Mouse (Mus musculus): Measurements from ENCODE around the gene Isca2. TPM values are rescaled to one million over a fixed set of nuclear protein-coding genes. Genes with fewer than 3 reads are reported as not detected.

Isca2 gene
- polyA plus RNA-seq, 1 experiment = 35.5 TPM

GRCm38 (mm10) chr12:84767510-84767909 is 5.5 kb upstream of the Isca2 start:
- no peak overlapping the region for H3K4me3 ChIP-seq (replicated peaks)

GRCm38 (mm10) chr12:84769624-84770023 is 3.4 kb upstream of the Isca2 start:
- TF ChIP-seq FLI1 (IDR thresholded peaks at IDR 0.05; ENCODE audit: low read length) (no peak), GATA1 (IDR thresholded peaks at IDR 0.05; ENCODE audit: borderline replicate concordance, low read length) (no peak)
- H3K4me1 ChIP-seq = peaks cover 70% of the 10 kb centered on the region
- H3K4me3 ChIP-seq (replicated peaks) = peak overlapping the region; percentile 54
- H3K27me3 ChIP-seq (replicated peaks) = no peaks in the 10 kb centered on the region
- no peaks in the 10 kb centered on the region for H3K9me3 ChIP-seq
- H3K36me3 ChIP-seq (replicated peaks; ENCODE audit: low read length) = peaks cover 47% of the 10 kb centered on the region

More at GRCm38 (mm10) chr12:84767510-84767909, 5.5 kb upstream of the Isca2 start:
- H3K4me1 ChIP-seq = peaks cover 77% of the 10 kb centered on the region
- no peaks in the 10 kb centered on the region for H3K9me3 ChIP-seq
- peaks cover 65% of the 10 kb centered on the region for H3K36me3 ChIP-seq (replicated peaks; ENCODE audit: low read length)
- no peak for TF ChIP-seq FLI1 (IDR thresholded peaks at IDR 0.05; ENCODE audit: low read length)
- TF ChIP-seq GATA1 (IDR thresholded peaks at IDR 0.05; ENCODE audit: borderline replicate concordance, low read length) = no peak
- no peaks in the 10 kb centered on the region for H3K27me3 ChIP-seq (replicated peaks)

GRCm38 (mm10) chr12:84771981-84772520 is 1.0 kb upstream of the Isca2 start:
- H3K27me3 ChIP-seq (replicated peaks) = no peaks in the 10 kb centered on the region
- H3K4me1 ChIP-seq = peaks cover 61% of the 10 kb centered on the region
- peaks cover 42% of the 10 kb centered on the region for H3K36me3 ChIP-seq (replicated peaks; ENCODE audit: low read length)
- peak overlapping the region; percentile 98 for H3K4me3 ChIP-seq (replicated peaks)
- TF ChIP-seq FLI1 (IDR thresholded peaks at IDR 0.05; ENCODE audit: low read length) (no peak), GATA1 (IDR thresholded peaks at IDR 0.05; ENCODE audit: borderline replicate concordance, low read length) (no peak)
- no peaks in the 10 kb centered on the region for H3K9me3 ChIP-seq

GRCm38 (mm10) chr12:84773476-84773875 is 425 bp downstream of the Isca2 start:
- Histone ChIP-seq H3K27me3 (replicated peaks) (no peaks in the 10 kb centered on the region), H3K36me3 (replicated peaks; ENCODE audit: low read length) (peaks cover 37% of the 10 kb centered on the region), H3K9me3 (no peaks in the 10 kb centered on the region), H3K4me1 (peaks cover 49% of the 10 kb centered on the region), H3K4me3 (replicated peaks) (peak overlapping the region; percentile 98)
- TF ChIP-seq FLI1 (IDR thresholded peaks at IDR 0.05; ENCODE audit: low read length) (no peak), GATA1 (IDR thresholded peaks at IDR 0.05; ENCODE audit: borderline replicate concordance, low read length) (no peak)

- TF ChIP-seq FLI1 (IDR thresholded peaks at IDR 0.05; ENCODE audit: low read length) (no peak), GATA1 (IDR thresholded peaks at IDR 0.05; ENCODE audit: borderline replicate concordance, low read length) (no peak)
- peaks cover 48% of the 10 kb centered on the region for H3K4me1 ChIP-seq
- H3K27me3 ChIP-seq (replicated peaks) = no peaks in the 10 kb centered on the region
- H3K4me3 ChIP-seq (replicated peaks) = peak overlapping the region; percentile 98
- no peaks in the 10 kb centered on the region for H3K9me3 ChIP-seq
- H3K36me3 ChIP-seq (replicated peaks; ENCODE audit: low read length) = peaks cover 30% of the 10 kb centered on the region
Observed at GRCm38 (mm10) chr12:84774376-84774775, 1.3 kb downstream of the Isca2 start.

GRCm38 (mm10) chr12:84776229-84776628 is 3.2 kb downstream of the Isca2 start:
- H3K4me3 ChIP-seq (replicated peaks) = no peak overlapping the region
- H3K36me3 ChIP-seq (replicated peaks; ENCODE audit: low read length) = peaks cover 18% of the 10 kb centered on the region
- H3K4me1 ChIP-seq = peaks cover 51% of the 10 kb centered on the region
- no peaks in the 10 kb centered on the region for H3K9me3 ChIP-seq
- no peak for TF ChIP-seq FLI1 (IDR thresholded peaks at IDR 0.05; ENCODE audit: low read length)
- TF ChIP-seq GATA1 (IDR thresholded peaks at IDR 0.05; ENCODE audit: borderline replicate concordance, low read length) = no peak
- H3K27me3 ChIP-seq (replicated peaks) = no peaks in the 10 kb centered on the region

- no peak for TF ChIP-seq FLI1 (IDR thresholded peaks at IDR 0.05; ENCODE audit: low read length)
- TF ChIP-seq GATA1 (IDR thresholded peaks at IDR 0.05; ENCODE audit: borderline replicate concordance, low read length) = no peak
- Histone ChIP-seq H3K4me3 (replicated peaks) (peak overlapping the region; percentile 81), H3K9me3 (no peaks in the 10 kb centered on the region), H3K4me1 (peaks cover 40% of the 10 kb centered on the region), H3K36me3 (replicated peaks; ENCODE audit: low read length) (no peaks in the 10 kb centered on the region), H3K27me3 (replicated peaks) (peaks cover 43% of the 10 kb centered on the region)
Observed at GRCm38 (mm10) chr12:84784604-84785381, 11.7 kb downstream of the Isca2 start.

GRCm38 (mm10) chr12:84786091-84786490 is 13.0 kb downstream of the Isca2 start:
- no peak for TF ChIP-seq FLI1 (IDR thresholded peaks at IDR 0.05; ENCODE audit: low read length)
- no peak for TF ChIP-seq GATA1 (IDR thresholded peaks at IDR 0.05; ENCODE audit: borderline replicate concordance, low read length)
- Histone ChIP-seq H3K4me3 (replicated peaks) (no peak overlapping the region), H3K36me3 (replicated peaks; ENCODE audit: low read length) (no peaks in the 10 kb centered on the region), H3K27me3 (replicated peaks) (peaks cover 54% of the 10 kb centered on the region), H3K9me3 (no peaks in the 10 kb centered on the region), H3K4me1 (peaks cover 30% of the 10 kb centered on the region)

GRCm38 (mm10) chr12:84790853-84791252 is 17.8 kb downstream of the Isca2 start:
- H3K36me3 ChIP-seq (replicated peaks; ENCODE audit: low read length) = no peaks in the 10 kb centered on the region
- no peaks in the 10 kb centered on the region for H3K9me3 ChIP-seq
- H3K4me3 ChIP-seq (replicated peaks) = no peak overlapping the region
- peaks cover 20% of the 10 kb centered on the region; the same call in 1 of the 2 replicates for H3K4me1 ChIP-seq
- TF ChIP-seq GATA1 (IDR thresholded peaks at IDR 0.05; ENCODE audit: borderline replicate concordance, low read length) (no peak), FLI1 (IDR thresholded peaks at IDR 0.05; ENCODE audit: low read length) (no peak)
- H3K27me3 ChIP-seq (replicated peaks) = peaks cover 88% of the 10 kb centered on the region

GRCm38 (mm10) chr12:84792629-84793028 is 19.6 kb downstream of the Isca2 start:
- Histone ChIP-seq H3K9me3 (no peaks in the 10 kb centered on the region), H3K27me3 (replicated peaks) (peaks cover 89% of the 10 kb centered on the region)
- TF ChIP-seq FLI1 (IDR thresholded peaks at IDR 0.05; ENCODE audit: low read length) (no peak), GATA1 (IDR thresholded peaks at IDR 0.05; ENCODE audit: borderline replicate concordance, low read length) (no peak)

More at GRCm38 (mm10) chr12:84792629-84793028, 19.6 kb downstream of the Isca2 start:
- H3K36me3 ChIP-seq (replicated peaks; ENCODE audit: low read length) = no peaks in the 10 kb centered on the region
- no peak overlapping the region for H3K4me3 ChIP-seq (replicated peaks)
- H3K4me1 ChIP-seq = peaks cover 16% of the 10 kb centered on the region; the same call in 1 of the 2 replicates
